Mouse (Mus musculus) bone marrow, adult 2 months (tissue): ENCODE data around the gene Abcd3. TPM values are rescaled to one million over a fixed set of nuclear protein-coding genes. Genes with fewer than 3 reads are reported as not detected.
"Not testable (repeated sequence)": the region's sequence is repeated elsewhere in the genome, so short reads cannot be mapped to it uniquely, and the experiment has no call there.

ENCODE experiments used
- H3K27ac ChIP-seq: fragments of 200-500 bp; 2 replicates; pipeline ENCODE4 v1.5.1; 2012; ENCODE audit warnings: low read depth, mild to moderate bottlenecking, control low read depth, inconsistent platforms, low read length; ENCODE audit not compliant: control insufficient read depth, poor library complexity, insufficient read depth
- H3K4me1 ChIP-seq: fragments of 200-500 bp; 2 replicates; pipeline ENCODE4 v1.6.1; 2011; ENCODE audit warnings: low read length; ENCODE audit not compliant: control insufficient read depth, insufficient read depth
- H3K4me3 ChIP-seq: fragments of 200-500 bp; replicated peaks from 2 replicates; pipeline ENCODE3; 2011; ENCODE audit warnings: mild to moderate bottlenecking, low read depth, low read length, control low read depth; ENCODE audit not compliant: control insufficient read depth
- CTCF ChIP-seq: fragments of 200-500 bp; IDR thresholded peaks from 2 replicates; pipeline ENCODE4 v1.5.1; 2011; ENCODE audit warnings: low read length, control low read depth; ENCODE audit not compliant: control insufficient read depth, insufficient read depth
- POLR2A ChIP-seq: fragments of 200-500 bp; IDR thresholded peaks from 2 replicates; pipeline ENCODE4 v1.6.1; 2011; ENCODE audit warnings: low read depth, mild to moderate bottlenecking, control low read depth, low read length, borderline replicate concordance; ENCODE audit not compliant: control insufficient read depth
- WGBS: fragments of 180-500 bp; shearing (Covaris S2); methylation state at CpG from one replicate; pipeline ENCODE4 v1.1.7; 2018; 5-methylcytosine and 5-hydroxymethylcytosine counted together
- polyA plus RNA-seq: library from polyadenylated mRNA; stranded (reverse); fragments of >200 nt; gene quantifications from 2 replicates; pipeline ENCODE4 v1.2.4, GENCODE M21; 2011; ENCODE audit warnings: low replicate concordance; ENCODE audit not compliant: missing spikeins, insufficient read depth, insufficient read length

Abcd3 gene
- polyA plus RNA-seq, 1 experiment = 6.3 TPM

DNA sequence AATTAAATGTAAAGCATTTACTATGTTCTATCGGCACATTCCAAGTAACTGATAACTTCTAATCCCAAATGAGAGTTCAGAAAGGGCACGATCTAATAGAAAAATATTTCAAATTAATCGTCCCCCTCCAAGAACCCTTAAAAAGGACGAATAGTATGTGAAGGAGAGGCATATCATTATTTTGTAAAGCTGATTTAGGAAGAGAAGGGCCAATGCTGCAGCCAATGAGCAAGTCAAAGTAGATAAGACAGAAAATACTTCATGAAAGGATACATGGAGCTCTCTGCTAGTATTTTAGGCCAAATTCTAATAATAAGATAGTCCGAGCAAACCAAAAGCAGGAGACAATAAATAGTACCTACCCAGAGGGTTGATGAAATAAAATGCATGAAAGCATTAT is 1.3 kb downstream of the Abcd3 start:
- Histone ChIP-seq H3K4me1 (no peaks in the 10 kb centered on the region), H3K4me3 (no peak overlapping the region), H3K27ac (no peak overlapping the region)
- 58% methylated on average over 5 of the region's 5 CpGs for WGBS
- no peak for TF ChIP-seq CTCF
- TF ChIP-seq POLR2A = no peak

GRCm38 (mm10) chr3:121808246-121808645 is 6.9 kb downstream of the Abcd3 start:
- TF ChIP-seq POLR2A = no peak
- TF ChIP-seq CTCF = no peak
- no peaks in the 10 kb centered on the region for H3K4me1 ChIP-seq
- H3K27ac ChIP-seq = no peak overlapping the region
- 13% methylated on average over 3 of the region's 3 CpGs for WGBS
- H3K4me3 ChIP-seq = no peak overlapping the region

DNA sequence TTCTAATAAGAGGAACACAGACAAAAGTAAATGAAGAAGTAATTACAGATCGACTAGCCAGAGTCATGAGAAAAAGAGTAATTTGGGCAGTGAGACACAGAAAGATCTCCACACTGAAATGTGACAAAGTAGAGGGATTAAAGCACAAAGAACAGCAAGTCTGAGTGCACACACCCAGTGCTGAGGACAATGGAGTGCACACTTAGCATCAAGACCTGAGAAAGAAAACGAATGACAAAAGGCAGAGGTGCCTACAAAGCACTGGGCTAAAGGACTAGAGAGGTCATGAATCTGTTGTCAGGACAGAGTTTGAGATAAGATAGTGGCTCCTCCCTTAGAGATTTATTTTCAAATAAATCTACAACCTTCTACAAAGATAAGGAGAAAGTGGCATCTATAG is 20.9 kb downstream of the Abcd3 start:
- WGBS = 65% methylated on average over 2 of the region's 2 CpGs
- H3K4me3 ChIP-seq = no peak overlapping the region
- H3K27ac ChIP-seq = no peak overlapping the region
- no peak for TF ChIP-seq POLR2A
- H3K4me1 ChIP-seq = no peaks in the 10 kb centered on the region

DNA sequence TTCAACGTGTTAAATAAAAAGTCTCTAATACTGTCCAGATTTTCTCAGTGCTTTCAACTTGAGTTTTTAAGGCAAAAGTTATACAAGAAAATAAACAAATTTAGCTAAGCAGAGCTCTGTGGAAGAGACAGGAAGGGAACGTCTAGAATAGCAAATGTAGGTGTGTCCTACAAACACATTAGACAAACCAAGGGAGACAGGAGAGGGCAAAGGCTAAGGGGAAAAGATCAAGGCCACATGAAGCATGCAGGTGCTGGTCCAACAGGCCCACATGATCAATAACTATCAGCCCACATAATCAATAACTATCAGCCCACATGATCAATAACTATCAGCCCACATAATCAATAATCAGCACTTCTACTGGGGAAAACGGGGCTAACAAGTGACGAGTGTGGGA is 22.9 kb downstream of the Abcd3 start:
- no peaks in the 10 kb centered on the region for H3K4me1 ChIP-seq
- WGBS = 81% methylated on average over 4 of the region's 4 CpGs
- TF ChIP-seq CTCF (no peak), POLR2A (no peak)

GRCm38 (mm10) chr3:121790442-121790841 is 24.7 kb downstream of the Abcd3 start:
- 88% methylated on average over 5 of the region's 5 CpGs for WGBS
- Histone ChIP-seq H3K27ac (no peak overlapping the region), H3K4me3 (no peak overlapping the region), H3K4me1 (no peaks in the 10 kb centered on the region)
- no peak for TF ChIP-seq CTCF
- TF ChIP-seq POLR2A = no peak

More for the DNA sequence above, 22.9 kb downstream of the Abcd3 start:
- no peak overlapping the region for H3K27ac ChIP-seq
- H3K4me3 ChIP-seq = no peak overlapping the region

DNA sequence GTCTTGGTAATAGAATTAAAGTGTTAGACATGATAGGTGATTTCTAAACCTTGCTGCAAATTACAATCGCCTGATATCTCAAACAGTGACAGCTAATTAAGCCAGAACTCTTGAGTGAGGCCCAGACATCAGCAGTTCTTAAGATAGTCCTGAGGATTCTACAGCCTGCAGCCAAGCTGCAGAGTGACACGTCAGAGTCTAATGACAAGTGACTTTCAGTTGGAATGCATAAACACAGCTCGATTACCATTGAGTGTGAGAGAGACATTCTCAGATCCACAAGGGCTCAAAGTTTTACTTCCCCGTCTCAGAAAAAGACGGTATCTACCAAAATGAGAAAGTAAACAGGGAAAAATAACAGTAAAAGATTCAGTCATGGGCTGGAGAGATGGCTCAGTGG is 25.3 kb downstream of the Abcd3 start:
- Histone ChIP-seq H3K4me1 (no peaks in the 10 kb centered on the region), H3K27ac (no peak overlapping the region), H3K4me3 (no peak overlapping the region)
- TF ChIP-seq CTCF (no peak), POLR2A (no peak)
- 81% methylated on average over 5 of the region's 5 CpGs for WGBS

GRCm38 (mm10) chr3:121783020-121783419 is 32.1 kb downstream of the Abcd3 start:
- no peaks in the 10 kb centered on the region for H3K4me1 ChIP-seq
- H3K4me3 ChIP-seq = no peak overlapping the region
- TF ChIP-seq CTCF (no peak), POLR2A (no peak)
- H3K27ac ChIP-seq = no peak overlapping the region
- WGBS = 86% methylated on average over 6 of the region's 6 CpGs

DNA sequence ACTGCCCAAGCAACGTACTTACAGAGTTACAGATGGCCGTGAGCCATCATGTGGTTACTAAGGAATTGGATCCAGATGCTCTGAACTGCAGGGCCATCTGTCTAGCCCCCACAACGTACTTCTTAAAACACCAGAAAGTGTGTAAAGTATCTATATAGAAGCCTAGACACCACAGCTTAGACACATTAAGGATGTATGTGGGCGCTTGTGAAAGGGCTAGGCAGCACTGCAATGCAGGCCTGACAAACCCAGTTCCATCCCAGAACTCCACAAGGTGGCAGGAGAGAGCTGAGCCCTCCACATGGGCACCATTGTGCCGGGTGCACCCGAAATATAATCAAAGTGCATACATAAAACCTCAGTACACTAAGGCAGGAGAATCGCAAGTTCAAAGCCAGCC is 37.2 kb downstream of the Abcd3 start:
- WGBS = 65% methylated on average over 7 of the region's 7 CpGs
- no peaks in the 10 kb centered on the region for H3K4me1 ChIP-seq
- H3K4me3 ChIP-seq = no peak overlapping the region
- no peak overlapping the region for H3K27ac ChIP-seq
- TF ChIP-seq POLR2A (no peak), CTCF (peak; percentile 67)

- not testable (repeated sequence) for H3K27ac ChIP-seq, H3K4me3 ChIP-seq, H3K4me1 ChIP-seq
- 87% methylated on average over 4 of the region's 4 CpGs for WGBS
Measured at GRCm38 (mm10) chr3:121773336-121773735, 41.8 kb downstream of the Abcd3 start.

DNA sequence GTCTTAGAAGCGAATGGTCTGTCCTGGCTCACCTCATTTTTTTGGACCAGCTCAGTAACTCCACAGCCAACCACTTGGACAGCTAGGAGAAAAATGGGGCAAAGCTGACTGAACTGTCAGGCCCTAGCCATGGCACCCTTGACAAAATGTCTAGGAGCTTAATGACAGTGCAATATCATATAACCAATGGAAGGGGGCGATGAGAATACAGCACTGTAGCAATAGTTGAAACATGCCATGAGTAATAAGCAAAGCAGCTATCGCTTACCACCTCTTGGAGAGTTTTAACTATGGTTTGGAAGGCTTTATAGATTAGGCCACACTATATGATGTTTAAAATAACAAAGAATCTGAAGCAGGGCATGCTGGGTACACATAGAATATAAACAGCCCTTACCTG is 46.3 kb downstream of the Abcd3 start:
- TF ChIP-seq CTCF = no peak
- no peak for TF ChIP-seq POLR2A
- no peak overlapping the region for H3K4me3 ChIP-seq
- no peak overlapping the region for H3K27ac ChIP-seq
- H3K4me1 ChIP-seq = no peaks in the 10 kb centered on the region
- 92% methylated on average over 3 of the region's 3 CpGs for WGBS
